Mouse (Mus musculus): ENCODE results near the gene Nkd1.

- TF ChIP-seq POLR2A (IDR thresholded peaks at IDR 0.05; ENCODE audit: borderline replicate concordance, extremely low read depth, insufficient read depth, insufficient read length, poor library complexity, severe bottlenecking) (no peak), CTCF (IDR thresholded peaks at IDR 0.05; ENCODE audit: borderline replicate concordance, extremely low read depth, insufficient read depth, insufficient read length) (no peak)
Observed at GRCm38 (mm10) chr8:88537081-88537480, 15.9 kb downstream of the Nkd1 start.

All from brain, embryonic 14.5 days (tissue).